Mouse (Mus musculus) heart, postnatal 25 days (tissue): ENCODE data around the gene Epb41l3. TPM values are rescaled to one million over a fixed set of nuclear protein-coding genes. Genes with fewer than 3 reads are reported as not detected.

Experiments
- DNase-seq: peaks from one replicate; pipeline ENCODE4 v3.0.0; 2022; ENCODE audit warnings: low spot score
- intact Hi-C: fragments of 180-260 bp; cut with DNase I; formaldehyde crosslinking; loops from one replicate; pipeline ENCODE4 v1.15.1; 2025
- total RNA-seq, 2 experiments: library from RNA; stranded (reverse); gene quantifications; 2 replicates each; pipeline ENCODE4 v1.2.3; 2021

The Epb41l3 gene
- total RNA-seq, 2 experiments from 2014 or later = 14.7 to 15.5 TPM

GRCm38 (mm10) chr17:69303579-69304274, 228.2 kb downstream of the Epb41l3 start:
- DNase-seq = no peak
- intact Hi-C loops = no loop called here

- intact Hi-C loops = no loop called here
- no peak for DNase-seq
Measured at GRCm38 (mm10) chr17:69307636-69308035, 232.2 kb downstream of the Epb41l3 start.

GRCm38 (mm10) chr17:69309872-69310271, 234.4 kb downstream of the Epb41l3 start:
- intact Hi-C loops = no loop called here
- no peak for DNase-seq

GRCm38 (mm10) chr17:69320496-69320895, 245.0 kb downstream of the Epb41l3 start:
- intact Hi-C loops = no loop called here
- no peak for DNase-seq

DNA sequence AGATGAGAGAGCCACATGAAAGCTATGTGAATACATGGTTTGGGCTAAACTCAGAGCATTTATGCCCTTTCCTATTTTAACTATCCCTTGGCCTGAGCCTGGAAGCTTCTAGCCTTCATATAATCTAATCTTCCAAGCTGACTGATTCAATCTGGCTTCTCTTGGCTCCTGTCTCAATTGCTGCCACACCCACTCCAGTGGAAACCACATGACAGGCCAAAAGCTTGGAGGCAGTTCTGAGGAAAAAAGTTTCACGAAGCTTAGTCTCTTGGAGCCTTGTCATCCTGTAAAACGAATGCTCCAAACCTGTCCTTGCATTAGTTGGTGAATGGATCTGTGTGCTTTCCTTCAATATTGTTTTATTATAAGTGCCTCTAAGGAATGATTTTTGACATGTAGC, 247.2 kb downstream of the Epb41l3 start:
- intact Hi-C loops = no loop called here
- DNase-seq = no peak

Other genes with a start within 250 kb of the Epb41l3 start
- not detected for gene Tmem200c, start 249.1 kb upstream of the Epb41l3 start, total RNA-seq